Mouse (Mus musculus): ENCODE results near the gene Myh14.

DNA sequence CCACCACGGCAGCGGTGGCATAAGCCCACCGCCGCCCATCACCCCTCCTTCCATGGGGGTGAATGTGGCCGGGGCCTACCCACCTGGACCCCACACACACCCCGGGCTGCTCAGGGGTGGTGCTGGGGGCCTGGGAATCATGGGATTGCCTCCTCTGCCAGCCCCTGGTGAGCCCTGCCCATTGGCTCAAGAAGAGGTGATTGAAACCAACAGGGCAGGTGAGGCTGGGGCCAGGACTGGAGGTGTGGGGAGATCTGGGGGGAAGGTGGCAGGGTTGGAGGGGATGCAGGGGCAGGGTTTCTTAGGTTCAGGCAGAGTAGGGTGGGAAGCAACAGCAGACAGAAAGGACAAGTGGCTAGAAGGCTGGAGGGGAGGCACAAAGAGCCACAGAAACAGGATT lies 74.6 kb downstream of the Myh14 start:
- TF ChIP-seq CEBPB (IDR thresholded peaks at IDR 0.05; ENCODE audit: low read depth) (no peak), CTCF (IDR thresholded peaks at IDR 0.05; ENCODE audit: control insufficient read depth, insufficient read depth, insufficient read length) (no peak), USF1 (IDR thresholded peaks at IDR 0.05; ENCODE audit: low read depth) (no peak), MYOG (IDR thresholded peaks at IDR 0.05; ENCODE audit: control insufficient read depth, extremely low read depth, insufficient read length) (no peak), MAX (IDR thresholded peaks at IDR 0.05) (no peak), FOSL1 (IDR thresholded peaks at IDR 0.05; ENCODE audit: insufficient read depth, low read length, poor library complexity, severe bottlenecking) (no peak)

All from C2C12 (cell line).